Mouse (Mus musculus) cortical plate, adult 2 months (tissue): ENCODE measurements around the gene Slc16a9.

Source experiments
- CTCF ChIP-seq: fragments of 200-500 bp; IDR thresholded peaks from 2 replicates; pipeline ENCODE4 v1.5.1; 2011; ENCODE audit warnings: mild to moderate bottlenecking, control low read depth, low read length; ENCODE audit not compliant: insufficient read depth; ENCODE audit errors: extremely low read depth
- POLR2A ChIP-seq: fragments of 200-500 bp; IDR thresholded peaks from 2 replicates; pipeline ENCODE4 v1.6.1; 2011; ENCODE audit warnings: mild to moderate bottlenecking, low read length, control low read depth; ENCODE audit not compliant: insufficient read depth; ENCODE audit errors: extremely low read depth

- no peak for TF ChIP-seq CTCF
- TF ChIP-seq POLR2A = no peak
Measured at GRCm38 (mm10) chr10:70301190-70301589, 56.3 kb downstream of the Slc16a9 start.
